Mouse (Mus musculus) granulocyte monocyte progenitor cell, adult 5-6 weeks (primary cell): ENCODE measurements at regions not wholly inside any gene's neighbourhood (a gene's known extent, or its start where the extent isn't known, plus 50 kb on each side); places are given as distances from the start of the nearest gene placed in this dataset.

Experiments
- ATAC-seq: replicated peaks from 2 replicates; pipeline ENCODE4 v1.8.0; 2016; ENCODE audit warnings: mild to moderate bottlenecking, moderate TSS enrichment, inconsistent platforms; ENCODE audit not compliant: poor library complexity, severe bottlenecking

DNA sequence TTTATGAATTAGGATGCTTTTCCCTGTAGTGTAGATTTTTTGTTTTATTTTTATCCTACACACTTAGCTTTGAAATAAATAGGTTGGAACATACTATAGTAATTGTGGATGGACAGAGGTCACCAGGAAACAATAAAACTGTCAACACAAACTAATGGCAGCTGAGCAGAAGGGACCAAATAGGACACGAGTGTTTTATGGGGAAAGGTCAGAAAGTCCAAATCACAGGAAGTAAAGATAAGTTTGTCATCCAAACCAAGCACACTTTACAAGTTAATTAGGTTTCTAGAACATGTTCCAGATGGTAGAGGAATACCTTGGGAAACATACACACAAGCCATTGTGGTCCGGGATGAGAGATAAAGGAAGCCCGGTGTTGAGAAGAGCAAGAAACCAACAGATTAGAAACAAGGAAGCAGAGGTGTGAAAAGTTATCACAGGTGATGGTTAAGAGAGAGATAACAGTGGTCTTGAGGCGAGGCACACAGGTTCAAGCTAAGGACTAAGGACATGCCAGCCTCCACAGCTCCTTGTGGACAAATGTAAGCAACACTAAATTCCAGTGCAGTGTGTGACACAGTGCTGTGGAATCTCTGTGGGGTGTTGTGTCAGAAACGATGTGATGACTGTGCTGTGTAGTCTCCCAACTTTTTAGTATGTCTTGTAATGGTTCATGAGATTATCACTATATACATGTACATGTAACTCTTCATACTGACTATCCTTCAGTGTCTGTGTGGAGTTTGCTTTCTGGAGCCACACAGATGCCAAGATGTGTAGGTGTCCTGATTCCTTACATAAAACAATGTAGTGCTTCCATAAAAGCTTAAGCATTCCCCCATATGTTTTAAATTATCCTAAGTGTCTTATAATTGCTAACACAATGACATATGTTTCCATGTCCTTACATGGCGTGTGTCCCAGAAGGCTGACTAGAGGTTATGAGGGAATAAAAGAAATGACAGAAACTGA is 264.5 kb downstream of the Tle4 start:
- no peak for ATAC-seq

DNA sequence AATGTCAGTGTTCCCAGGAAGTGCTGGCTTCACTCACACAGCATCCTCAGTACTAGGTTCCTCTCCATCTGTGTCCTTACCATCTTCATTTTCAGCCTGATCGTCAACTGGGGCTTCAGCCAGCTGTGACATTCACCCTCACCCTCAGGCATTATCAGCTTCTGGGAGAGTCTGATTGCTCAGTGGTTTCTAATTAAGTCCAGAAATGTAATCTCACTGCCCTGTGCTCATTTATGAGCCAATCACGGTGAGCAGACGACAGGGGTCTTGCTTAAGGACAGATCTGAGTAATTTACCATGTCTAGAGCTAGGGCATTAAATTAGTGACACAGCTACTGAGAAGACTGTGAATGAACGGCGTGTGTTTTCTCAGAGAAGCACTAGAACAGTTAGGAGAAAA is 260.8 kb downstream of the Tle4 start:
- no peak for ATAC-seq

DNA sequence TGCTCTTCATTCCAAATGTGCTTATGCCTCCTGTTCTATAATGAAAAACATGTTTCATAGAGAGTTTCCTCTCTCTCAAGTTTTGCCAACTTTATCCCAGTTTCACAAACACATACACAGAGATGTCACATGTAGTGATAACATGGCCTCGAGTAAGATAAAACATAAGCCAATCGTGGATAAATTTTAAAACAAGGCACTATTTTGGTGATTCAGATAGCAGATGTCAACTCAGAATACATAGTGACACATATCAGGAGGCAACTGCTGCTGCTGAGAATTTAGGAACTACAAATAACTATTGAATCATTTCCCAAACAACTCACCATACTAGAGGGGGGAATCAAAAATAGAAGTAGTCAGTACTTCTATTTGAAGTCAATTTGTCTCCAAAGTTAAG is 257.1 kb downstream of the Tle4 start:
- ATAC-seq: no peak

DNA sequence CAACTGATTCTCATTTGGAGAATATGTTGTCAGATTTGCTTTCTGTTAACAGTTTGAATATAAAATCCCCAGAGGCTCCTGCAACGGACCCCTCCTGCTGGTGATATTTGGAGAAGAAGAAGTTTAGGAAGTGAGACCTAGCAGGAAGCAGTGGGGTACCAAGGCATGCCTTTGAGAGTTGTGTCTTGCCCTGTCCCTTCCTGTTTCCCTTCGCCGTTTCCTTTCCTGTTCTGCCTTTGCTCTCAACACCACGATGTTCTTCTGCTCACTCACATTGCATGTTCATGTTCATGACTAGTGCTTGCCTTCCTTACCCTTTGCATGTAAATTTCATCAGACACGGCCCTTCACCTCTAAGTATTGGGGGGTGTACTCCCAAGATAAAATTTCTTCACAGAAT is 254.0 kb downstream of the Tle4 start:
- ATAC-seq: peak; percentile 30; the same call in 1 of the 2 replicates

DNA sequence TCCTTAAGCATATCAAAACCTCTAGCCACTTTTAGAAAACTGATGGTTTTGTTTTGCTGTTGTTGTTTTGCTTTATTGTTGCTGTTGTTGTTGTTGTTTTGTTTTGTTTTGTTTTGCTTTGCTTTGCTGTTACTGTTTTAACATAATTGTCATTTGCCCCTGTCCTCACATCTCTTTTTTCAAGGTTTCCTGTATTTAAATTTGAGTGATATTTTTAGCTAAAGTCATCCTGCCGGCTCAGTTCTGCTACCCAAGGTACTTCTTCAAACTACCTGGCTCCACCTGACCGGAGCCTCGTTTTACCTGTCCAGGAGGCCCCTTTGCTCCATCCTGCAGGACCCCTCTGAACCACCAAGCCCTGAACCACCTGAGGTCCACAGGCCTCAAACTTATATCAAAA is 253.4 kb downstream of the Tle4 start:
- no peak for ATAC-seq

DNA sequence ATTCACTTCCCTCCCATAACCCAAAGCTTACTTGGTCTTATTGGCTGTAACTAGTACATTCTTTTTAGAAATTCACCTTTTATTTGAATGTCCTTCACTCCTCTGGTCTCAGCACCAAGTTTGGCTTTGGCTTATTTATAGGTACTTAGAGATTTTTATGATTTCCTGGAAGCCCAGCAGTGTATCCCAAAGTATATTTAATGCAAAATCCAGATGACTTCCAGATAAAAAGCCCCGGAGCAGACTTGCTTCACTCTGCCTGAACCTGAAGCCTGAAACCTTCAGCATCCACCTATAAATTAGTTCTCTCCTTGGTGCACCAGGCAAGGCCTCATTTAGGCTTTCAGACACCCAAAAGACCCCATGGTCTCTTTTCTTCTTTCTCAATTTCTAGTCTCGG is 250.8 kb downstream of the Tle4 start:
- ATAC-seq: no peak

DNA sequence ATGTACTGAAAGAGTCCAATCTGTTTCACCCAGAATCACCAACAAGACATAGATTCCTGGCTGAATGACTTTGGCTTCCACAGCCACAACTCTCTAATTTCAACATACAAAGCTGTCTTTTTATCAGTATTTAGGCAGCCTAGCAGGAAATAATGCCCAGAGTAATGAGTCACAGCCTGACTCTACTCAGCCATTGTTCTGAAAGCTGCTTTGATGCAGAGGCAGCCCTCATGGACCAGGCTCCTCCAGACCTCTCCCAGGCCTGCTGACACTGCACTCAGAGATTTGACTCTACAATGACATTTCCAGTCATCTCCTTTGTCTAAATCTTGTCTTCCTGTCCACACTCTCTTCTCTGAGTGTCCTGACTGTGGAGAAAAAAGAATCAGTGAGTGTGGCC is 250.4 kb downstream of the Tle4 start:
- ATAC-seq: no peak

DNA sequence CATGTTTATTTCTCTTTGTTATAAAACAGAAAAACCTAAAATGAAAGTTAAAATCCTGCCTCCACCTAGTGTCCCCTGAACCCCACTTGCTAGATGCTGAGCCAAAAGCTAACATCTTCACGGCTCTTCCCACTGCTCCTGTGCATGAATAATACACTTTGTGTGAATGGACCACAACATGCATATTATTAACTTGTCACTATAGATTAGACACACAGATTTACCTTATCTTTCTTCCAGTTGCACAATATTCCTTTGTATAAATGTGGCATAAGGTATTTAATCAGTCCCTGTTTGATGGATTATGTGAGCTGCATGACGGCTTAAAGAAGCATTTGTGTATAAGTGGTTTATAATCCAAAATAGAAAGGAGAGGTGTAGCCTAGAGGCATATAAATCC is 248.1 kb downstream of the Tle4 start:
- no peak for ATAC-seq

DNA sequence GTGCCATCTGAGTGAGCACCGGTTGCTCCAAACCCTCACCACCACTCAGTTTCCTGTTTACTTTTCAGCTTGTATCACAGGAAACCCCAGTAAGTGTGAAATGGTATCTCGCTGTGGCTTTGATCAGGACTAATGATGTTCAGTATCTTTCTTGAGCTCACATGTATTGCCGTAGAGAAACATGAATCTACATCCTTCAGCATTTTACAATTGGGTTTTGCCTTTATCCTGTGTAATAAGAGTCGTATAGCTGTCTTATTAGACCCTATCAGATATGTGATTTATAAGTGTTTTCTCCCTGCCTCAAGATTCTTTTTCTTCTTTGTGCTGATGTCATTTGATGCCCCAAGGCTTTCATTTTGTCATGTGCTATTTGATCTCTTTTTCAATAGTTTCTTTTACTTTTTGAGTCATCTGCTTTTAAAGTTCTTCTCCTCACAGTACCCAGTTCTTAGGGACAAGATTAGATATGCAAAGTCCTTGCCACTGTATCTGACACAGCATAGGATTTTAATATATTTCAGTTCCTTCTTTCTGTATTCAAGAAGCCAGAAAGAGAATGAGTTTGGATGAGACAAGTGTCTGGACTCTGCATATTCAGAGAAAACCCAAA is 246.0 kb downstream of the Tle4 start:
- no peak for ATAC-seq

DNA sequence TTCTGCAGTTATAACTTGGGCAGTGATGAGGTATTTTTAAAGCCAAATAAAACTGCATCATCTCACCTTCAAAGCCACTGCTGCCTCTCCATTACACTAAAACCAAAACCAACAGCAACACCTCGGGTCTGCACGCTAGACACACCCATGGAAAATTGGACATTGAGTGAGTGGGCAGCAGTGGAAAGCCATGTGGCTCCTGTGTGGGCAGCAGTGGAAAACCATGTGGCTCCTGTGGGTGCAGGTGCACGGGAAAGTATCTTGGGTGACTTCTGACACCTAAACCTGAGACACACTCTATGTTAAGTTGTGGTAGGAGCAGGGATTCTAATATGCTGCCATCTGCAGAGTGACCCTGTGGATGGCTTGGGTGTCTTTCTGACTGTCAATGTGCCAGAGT is 245.3 kb downstream of the Tle4 start:
- ATAC-seq: no peak

DNA sequence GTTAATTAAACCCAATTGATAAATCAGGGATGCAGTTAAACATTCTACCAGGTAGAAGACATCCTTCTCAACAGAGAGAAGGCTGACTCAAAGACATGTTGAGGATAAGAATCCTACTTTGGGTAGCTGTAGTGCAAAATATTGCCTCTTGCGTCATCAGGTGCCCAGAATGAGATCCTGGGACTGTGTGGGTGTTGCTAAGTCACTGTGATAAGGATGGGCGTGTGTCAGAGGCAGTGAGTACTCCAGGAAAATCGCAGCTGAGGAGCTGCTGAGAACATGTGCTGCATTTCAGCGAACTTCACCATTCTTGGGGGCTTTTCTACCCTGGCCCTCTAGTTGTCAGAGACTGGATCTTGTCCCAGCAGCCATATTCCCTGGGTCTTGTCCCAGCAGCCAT is 244.7 kb downstream of the Tle4 start:
- ATAC-seq: no peak

DNA sequence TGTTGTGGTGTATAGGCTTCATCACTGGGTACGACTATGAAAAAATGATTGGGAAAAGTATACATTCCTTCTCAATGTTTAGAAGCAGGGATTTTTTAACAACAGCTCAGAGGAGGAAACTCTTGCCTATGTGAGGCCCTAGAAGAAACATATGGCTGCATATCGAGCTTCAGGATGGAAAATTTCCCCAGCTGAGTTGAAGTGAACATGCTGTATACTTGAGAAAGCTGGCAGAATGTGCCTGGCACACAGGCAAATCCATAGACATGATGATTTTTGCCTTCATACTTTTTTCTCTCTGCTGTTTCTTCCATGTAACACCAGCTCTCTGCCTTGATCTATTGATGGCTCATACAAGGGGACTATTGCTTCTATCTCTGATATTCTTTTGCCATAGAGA is 242.7 kb downstream of the Tle4 start:
- ATAC-seq: no peak

DNA sequence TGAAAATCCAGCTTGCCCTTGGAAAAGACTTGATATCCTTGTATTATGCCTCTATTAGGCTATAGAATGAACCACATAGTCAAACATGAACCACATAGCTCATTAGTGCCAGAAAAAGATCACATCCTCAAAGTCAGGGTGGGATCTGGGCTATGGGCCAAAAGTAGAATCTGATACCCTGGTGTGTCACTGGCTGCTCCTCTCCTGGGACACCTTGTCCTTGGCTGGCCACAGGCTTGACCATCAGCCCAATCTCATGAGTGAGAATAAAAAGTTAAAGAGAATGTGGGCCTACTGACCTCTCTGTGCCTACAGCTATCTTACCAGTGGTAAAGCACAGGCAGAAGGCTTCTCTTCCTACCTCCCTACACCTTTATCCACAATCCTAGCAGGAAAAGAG is 241.9 kb downstream of the Tle4 start:
- ATAC-seq: no peak

DNA sequence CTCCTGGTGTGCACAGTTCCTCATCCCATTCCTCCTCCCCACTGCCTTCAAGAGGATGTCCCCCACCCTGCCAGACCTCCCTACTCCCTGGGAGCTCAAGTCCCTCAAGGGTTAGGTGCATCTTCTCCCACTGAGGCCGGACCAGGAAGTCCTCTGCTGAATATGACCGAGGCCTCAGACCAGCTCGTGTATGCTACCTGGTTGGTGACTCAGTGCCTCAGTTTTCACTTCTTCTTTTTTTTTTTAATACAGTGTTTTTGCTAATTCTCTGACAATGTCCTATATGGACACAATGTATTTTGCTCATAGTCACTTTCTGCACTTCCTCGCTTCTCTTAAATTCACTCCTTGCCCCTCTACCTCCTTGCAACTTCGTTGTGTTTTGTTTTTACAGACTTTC is 237.2 kb downstream of the Tle4 start:
- ATAC-seq: no peak

DNA sequence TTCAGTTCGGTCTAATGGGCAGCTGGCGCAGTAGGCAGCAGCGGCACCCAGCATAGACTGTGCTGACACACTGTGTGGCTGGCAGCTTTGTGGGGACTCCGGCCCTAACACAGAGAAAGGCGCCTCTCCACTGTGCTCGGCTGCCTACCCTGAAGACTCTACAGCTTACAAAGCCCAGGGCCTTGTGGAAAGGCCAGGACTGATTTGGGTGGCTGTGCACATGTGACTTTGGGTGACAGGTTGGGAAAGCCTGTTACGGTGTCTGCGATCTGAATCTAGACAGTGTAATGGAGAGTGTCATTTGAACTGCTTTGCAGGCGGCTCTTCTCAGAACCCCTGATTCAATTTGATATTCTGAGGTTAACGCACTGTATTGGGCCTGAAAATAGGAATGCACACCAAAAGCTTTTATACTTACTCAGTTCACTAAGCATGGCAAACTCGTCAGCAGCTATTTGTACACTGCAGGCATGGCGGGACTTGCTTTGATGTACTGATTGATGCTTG is 228.7 kb downstream of the Tle4 start:
- ATAC-seq: no peak

DNA sequence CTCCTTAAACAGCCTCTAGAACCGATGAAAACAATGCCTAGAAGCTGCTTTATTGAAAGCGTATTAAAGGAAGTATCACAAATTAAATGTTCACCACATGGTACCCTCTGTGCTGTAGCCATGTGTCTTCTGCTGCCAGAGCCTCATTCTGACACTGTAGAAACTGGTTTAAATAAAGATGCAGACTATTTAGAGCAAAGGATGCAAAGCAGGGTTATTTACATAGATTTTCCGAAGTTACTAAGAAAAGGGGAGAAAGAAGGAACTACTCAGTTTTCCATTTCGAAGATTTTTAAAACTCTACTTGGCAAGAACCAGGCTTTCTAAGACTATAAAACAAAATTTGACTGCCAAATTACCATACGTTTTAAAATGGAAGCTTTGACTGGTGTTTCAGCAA is 226.5 kb downstream of the Tle4 start:
- no peak for ATAC-seq

DNA sequence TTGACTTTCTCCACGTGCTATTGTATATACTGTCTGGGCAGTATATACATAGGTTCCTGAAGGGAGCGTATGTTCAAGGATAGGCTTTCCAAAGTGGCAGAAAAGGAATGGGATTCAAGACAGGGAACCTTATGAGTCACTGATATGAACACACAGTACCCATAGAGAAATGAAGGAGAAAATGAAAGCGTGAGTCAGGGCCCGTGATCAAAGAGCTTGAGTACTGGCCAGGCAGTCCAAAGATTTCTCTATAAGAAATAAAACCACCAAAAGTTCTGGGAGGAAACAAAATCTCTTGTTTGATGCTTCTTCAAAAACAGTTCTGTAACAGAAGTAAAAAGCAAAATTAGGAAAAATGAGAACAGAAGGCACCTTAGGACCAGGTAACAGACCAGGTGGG is 223.9 kb downstream of the Tle4 start:
- no peak for ATAC-seq

DNA sequence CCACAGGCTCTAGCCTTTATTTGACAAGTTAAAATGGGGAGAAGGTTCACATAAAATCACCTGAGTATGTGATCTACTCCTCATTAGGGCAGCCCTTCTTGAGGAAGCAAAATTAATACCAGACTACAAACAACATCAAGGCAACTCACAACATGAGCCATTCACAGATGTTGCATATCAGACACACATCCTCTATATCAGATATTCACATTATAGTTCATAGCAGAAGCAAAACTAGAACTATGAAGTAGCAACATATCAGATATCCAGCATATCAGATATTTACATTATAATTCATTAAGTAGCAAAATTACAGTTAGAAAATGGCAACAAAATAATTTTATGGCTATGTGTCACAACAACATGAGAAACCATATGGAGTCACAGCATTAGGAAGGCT is 217.0 kb downstream of the Tle4 start:
- no peak for ATAC-seq

DNA sequence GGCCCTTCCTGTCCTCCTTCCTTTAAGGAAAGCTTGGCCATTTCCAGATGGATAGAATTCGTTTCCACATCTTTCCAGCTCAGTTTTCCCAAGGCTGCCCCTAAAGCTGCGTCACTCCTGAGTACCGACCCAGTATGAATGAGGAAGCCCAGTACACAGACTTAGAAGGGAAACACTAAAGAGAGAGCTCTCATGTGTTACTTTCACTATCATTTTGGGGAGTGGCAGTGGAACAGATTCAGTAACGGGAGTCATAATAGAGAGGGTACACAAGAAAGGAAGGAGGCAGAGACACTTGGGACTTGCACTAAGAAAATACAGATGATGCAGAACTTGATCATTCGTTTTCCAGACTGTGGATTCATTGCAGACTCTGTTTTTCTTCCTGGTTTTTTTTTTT is 210.1 kb downstream of the Tle4 start:
- peak; percentile 72 for ATAC-seq

DNA sequence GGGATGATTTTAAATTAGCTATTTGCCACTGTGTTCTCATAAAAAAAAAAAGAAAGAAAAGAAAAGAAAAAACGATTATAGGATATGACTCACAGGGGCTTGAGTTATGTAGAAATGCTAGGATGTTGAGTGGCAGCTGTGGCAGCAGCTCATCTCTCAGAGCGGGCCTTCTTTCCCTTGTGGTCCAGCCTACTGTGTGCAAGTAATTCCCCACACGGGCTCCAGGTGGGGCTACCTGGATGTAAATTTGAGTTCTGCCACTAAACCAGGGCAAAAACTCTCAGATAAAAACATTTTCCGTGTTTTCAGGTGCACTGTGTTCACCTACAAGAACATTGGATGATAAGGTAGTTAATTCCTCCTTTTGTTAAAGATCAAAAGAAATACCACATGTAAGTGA is 209.3 kb downstream of the Tle4 start:
- 0 out of 2 replicates have a peak, but pooled peaks have one; percentile 35 for ATAC-seq

DNA sequence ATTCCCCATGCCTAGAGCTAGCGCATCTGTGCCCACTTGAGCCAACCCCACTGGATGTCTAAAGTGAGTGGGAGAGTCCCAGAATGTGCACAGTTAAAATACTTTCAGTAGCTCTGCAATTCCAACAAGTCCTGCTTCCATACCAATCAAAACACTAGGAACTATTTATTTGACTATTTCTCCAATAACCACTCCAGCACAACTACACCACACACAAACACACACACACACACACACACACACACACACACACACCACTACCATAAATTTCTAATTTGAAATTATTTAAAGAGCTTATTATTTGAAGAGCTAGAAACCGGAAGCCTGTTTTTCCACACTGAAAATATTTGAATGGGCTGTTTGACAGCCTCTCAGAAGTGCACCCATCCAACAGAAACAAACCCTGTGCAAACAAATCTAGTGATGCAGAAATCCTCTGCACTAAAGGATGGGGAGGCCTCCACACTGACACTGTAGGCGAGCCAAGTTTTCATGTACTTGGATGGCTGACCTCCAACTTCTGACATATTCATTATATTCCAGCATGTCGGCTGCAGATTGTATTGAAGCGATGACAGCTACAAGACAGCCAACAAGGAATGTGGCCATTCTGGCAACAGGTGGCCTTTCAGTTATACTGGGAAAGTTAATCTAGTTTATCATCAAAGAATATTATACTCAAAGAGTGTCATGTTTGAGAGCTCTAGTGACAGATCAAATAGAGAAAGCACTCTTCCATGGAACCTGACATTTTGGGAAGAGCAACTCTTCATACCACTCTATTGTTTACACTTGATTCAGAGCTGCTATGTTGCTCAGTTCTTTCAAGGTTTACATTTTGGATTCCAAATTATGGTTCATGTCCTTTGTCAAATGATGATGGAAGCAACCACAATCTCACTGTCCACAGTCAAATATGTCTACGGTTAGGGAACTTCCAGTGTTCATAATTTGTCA is 207.7 kb downstream of the Tle4 start:
- ATAC-seq: no peak
